Mouse (Mus musculus) cerebral cortex, adult 2 months (tissue): ENCODE data around the gene Btbd9.

Experiments
- WGBS: fragments of 180-500 bp; shearing (Covaris S2); methylation state at CpG from one replicate; pipeline ENCODE4 v1.1.7; 2018; 5-methylcytosine and 5-hydroxymethylcytosine counted together

Gene Btbd9

DNA sequence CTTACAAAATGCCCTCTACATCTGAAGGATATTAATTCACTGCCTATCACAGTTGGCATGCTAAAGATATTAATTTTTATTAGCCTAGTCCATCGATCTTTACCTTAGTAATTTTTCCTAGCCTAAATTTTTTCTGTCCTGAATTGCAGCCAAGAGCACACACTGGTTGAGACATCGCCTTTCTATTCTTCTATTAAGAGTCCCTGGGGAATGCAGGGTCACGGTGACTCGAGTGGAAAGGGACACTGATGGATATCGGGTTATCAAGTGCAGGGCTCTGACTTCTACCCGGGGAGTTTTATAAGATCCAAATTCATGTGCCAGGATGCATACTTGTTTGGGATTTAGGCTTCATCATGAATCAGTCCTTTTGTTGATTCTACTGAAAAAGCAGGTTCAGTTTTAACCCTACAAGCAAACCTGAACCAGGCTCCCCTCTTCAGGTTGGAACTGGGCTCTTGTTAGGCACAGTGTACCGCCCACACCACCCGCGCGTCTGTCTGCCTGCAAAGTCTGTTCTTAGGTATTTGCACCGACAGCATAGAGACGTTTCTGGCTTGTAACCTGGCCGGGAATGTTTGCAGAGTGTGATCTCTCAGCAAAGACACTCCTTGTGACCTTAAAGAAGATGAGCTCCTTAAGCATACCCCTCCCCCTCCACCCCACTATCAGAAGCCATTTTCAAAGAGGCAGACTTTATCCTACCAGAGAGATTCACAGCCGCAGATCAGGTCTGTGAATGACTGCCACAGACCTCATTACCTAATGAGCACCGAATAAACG is 297.5 kb downstream of the Btbd9 start:
- 45% methylated on average over 16 of the region's 16 CpGs for WGBS

GRCm38 (mm10) chr17:30276477-30276876 is 299.8 kb downstream of the Btbd9 start:
- WGBS, result 96% methylated on average over 4 of the region's 4 CpGs

DNA sequence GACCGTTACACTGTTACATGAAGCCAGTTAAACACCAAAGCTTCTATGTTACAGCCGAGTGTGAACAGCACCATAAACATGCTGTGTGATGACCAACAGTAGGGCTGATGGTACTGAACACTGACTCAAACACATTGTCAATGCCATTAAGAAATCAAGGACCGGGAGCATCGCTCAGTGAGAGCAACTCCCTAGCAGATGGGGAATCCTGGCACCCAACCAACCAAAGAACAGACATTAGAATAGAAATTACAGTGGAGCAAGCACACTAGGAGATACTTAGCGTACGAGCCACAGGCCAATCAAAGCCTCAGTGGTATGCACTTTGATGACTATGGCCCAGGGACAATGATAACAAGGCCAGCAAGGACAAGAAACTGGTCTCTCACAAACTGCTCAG is 303.5 kb downstream of the Btbd9 start:
- WGBS, result 55% methylated on average over 6 of the region's 6 CpGs

DNA sequence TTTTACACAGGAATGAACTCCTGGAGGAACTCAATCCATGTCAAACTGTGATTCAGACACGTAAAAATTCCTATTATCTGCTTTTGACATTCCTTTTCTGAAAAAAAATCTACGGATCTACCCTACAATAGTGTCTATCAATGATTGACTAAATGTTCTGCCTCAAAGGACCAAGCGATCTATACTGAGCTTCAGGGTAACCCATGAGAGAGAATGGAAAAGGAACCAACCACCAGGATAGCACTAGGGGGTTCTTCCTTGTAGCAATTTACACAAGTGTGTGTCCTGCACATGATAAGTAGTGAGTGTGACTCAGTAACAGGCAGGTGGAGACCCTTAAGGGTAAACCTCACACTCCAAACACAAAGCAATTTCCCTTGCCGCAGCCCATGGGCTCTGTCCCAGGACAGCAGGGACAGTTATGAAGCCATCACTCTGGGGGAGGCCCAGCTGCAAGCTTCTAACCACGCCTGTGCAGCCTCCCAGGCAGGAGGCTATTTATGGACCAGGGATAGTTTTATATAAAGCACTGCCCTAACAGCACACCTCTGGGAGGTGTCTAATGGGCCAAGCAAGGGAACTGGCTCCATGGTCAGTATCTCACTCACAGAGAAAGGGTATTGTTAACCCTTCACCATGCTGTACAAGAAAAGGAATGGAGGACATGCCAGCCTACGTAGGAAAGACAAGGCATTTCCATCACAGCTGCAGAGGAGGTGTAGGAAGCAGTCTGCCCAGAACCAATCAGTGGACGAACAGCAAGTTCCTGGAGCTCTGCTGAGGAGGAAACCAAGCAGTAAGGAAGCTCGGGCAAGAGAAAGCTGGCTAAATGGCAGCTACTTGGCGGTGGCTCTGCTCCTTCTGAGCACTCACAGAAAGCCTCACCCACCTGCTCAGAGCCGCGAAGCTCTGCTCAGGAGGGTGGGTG is 306.9 kb downstream of the Btbd9 start:
- 56% methylated on average over 11 of the region's 11 CpGs for WGBS

DNA sequence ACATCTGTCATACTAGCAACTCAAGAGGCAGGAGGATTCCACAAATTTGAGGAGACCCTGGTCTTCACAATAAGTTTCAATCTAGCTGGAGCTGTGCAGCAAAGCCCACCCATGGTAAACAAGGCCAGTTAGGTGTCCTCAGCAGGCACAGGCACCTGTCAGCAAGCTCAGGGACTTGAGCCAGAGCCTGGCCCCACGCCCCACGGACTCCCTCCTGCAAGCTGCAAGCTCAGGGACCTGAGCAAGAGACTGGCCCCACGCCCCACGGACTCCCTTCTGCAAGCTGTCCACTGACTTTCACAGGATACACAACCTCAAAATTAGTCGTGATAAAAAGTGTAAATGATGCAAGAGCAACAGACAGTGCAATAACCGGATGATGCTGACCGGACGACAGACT is 307.8 kb downstream of the Btbd9 start:
- 96% methylated on average over 8 of the region's 8 CpGs for WGBS

DNA sequence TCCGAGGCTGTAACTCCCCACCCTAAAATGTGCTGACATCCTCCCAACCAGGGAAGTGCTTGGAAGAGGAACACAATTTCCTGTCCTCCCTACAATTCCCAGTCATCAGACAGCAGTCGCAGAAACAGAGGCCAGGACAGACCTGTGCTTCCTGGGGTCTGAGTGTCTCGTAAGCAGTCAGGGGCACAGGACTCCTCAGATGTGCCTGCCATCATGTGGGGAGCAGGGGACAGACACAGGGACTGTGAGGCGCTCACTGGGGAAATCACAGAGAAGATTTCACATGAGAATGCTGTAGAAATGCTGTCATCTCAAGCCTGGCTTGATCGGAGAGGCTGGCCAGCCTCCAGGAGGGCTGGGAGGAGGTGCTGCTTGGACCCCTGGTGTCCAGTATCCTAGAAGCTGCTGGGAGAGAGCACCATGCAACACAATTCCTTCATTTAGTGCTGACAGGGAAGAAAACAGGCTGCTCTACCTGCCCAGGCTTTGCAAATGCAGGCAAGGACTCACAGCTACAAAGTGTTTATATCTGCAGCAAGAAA is 308.8 kb downstream of the Btbd9 start:
- WGBS, result 84% methylated on average over 5 of the region's 5 CpGs

DNA sequence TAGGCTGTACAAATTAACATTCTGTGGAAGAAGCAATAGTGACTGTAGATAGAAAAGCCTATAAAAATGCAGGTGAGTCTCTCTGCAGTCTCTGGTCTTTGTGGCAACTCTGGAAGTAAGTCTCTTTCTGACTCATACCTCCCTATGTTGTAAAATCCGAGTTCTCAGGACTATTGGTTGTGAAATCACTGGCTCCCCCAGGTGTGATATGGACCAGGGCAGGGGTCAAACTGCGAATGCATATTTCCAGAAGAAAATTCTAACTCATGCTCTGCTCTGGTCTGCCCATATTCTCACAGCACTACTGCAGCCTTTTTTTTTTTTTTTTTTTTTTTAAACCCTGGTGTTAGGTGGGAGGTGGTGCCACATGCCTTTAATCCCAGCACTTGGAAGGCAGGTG is 312.8 kb downstream of the Btbd9 start:
- WGBS, result 77% methylated on average over 2 of the region's 2 CpGs

GRCm38 (mm10) chr17:30262943-30263342 is 313.3 kb downstream of the Btbd9 start:
- WGBS, result 84% methylated on average over 6 of the region's 6 CpGs

DNA sequence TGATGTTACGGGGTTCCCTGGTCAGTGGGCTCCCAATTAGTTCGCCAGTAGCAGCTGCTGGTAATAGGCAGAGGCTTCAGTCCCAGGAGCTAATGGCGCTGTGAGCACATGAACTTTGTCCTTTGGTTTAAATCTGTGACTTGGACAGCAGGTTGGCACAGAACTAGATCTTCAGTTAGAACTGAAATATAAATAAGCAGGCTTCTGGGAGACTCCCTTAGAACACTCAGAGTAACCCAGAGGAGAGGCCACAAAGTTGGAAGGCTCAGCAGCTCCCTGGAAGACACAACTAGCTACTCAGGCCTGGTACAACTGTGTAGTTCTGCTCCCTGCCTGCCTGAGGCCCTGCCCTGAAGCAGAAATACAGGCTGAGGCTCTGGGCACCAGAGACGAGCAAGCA is 313.8 kb downstream of the Btbd9 start:
- 92% methylated on average over 4 of the region's 4 CpGs for WGBS

DNA sequence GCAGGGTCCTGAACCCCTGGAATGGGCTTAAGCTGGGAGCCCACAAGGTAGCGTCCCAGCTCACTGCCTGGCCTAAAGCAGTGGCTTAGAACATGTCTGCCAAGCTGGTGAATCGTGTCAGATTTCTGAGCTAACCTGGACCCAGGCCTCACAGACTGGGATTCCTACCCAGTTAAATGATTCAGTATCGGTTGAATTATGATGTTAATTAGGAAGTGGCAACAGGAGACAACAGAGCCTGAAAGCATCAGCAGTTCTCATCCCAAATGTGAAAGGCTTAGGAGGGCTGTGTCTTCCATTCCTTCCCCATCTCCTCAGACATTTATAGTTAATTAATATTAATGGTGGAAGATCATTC is 314.3 kb downstream of the Btbd9 start:
- WGBS, result 85% methylated on average over 3 of the region's 3 CpGs

- 65% methylated on average over 10 of the region's 10 CpGs for WGBS
Observed at GRCm38 (mm10) chr17:30261307-30261982, 314.8 kb downstream of the Btbd9 start.

DNA sequence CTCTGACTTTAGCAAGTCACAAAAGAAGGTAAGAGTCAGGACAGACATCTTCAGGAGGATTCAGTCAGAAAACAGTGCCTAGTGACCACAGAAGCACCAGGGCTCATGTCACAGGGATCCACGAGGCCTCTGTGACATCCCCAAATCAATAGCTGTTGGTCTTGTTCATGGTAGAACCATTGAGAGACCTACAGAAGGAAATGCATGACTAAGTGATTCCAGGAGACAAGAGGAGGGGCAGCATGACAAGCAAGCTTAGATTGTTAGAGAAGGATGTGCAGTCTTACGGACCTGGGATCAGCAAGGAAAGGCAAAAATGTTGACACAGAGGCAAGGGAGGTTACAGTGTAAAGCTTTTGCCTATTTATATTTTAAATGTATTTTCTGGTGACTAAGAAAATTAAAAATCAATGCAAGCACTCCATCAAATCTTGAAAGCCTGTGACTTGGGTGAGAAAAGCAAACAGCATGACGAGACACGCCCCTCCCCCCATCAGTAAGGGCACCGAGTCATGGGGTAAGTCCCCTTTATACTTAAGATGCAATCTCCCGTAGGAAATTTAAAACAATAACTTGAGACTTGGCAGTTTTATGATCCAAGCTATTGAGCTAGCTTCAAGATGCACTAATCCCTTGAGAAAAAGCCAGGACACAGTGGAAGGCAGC is 315.5 kb downstream of the Btbd9 start:
- 79% methylated on average over 6 of the region's 6 CpGs for WGBS

- 74% methylated on average over 6 of the region's 6 CpGs for WGBS
Observed at GRCm38 (mm10) chr17:30259938-30260337, 316.4 kb downstream of the Btbd9 start.

DNA sequence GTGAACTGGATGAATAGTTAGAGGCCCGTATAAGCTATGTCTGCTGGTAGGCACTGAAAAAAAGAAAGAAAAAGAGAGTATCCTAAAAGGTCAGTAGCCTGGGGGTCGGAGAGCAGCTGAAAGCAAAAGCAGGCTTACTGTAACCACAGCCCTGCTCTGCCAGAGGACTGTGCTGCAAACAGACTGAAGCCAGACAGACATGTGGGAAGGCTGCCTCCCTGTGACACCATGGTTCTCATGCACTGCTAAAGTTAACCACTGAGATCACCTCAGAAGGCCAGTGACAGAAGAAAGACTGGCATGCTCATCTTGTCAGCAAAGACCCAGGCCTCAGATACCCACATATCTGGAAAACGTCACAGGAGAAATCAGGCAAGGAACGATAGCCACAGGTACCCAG is 317.8 kb downstream of the Btbd9 start:
- 77% methylated on average over 4 of the region's 4 CpGs for WGBS

DNA sequence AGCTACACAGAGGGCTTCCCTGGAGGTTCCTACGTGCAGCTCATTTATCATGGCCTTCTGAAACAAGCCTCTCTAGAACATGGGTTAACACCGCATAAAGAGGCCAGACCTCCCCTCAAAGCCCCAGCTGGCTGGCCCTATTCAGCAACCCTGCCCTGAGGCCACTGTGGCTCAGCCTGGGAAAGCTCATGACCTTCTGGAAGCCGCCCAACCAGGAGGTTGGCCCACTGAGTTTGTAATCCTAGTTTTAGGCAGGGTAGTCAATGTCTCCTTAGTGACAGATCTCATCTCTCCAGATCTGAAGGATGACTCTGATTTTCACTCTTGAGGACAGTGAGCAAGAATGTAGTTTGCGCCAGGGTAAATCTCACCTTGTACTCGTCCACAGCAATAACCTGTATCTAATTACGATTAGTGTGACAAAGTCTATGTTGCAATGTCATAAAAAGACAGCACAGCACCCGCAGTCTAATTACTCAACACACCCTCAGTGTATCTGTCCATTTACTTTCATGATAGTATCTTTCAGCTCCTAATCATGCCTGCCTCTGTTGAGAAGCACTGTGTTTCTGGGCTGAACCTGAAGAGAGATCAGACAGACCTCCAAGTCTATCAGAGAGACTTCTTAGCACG is 320.2 kb downstream of the Btbd9 start:
- 88% methylated on average over 8 of the region's 8 CpGs for WGBS

GRCm38 (mm10) chr17:30253924-30254323 is 322.4 kb downstream of the Btbd9 start:
- 80% methylated on average over 7 of the region's 7 CpGs for WGBS

GRCm38 (mm10) chr17:30253028-30253427 is 323.3 kb downstream of the Btbd9 start:
- 97% methylated on average over 5 of the region's 5 CpGs for WGBS

GRCm38 (mm10) chr17:30245308-30245706 is 331.0 kb downstream of the Btbd9 start:
- 86% methylated on average over 10 of the region's 10 CpGs for WGBS

DNA sequence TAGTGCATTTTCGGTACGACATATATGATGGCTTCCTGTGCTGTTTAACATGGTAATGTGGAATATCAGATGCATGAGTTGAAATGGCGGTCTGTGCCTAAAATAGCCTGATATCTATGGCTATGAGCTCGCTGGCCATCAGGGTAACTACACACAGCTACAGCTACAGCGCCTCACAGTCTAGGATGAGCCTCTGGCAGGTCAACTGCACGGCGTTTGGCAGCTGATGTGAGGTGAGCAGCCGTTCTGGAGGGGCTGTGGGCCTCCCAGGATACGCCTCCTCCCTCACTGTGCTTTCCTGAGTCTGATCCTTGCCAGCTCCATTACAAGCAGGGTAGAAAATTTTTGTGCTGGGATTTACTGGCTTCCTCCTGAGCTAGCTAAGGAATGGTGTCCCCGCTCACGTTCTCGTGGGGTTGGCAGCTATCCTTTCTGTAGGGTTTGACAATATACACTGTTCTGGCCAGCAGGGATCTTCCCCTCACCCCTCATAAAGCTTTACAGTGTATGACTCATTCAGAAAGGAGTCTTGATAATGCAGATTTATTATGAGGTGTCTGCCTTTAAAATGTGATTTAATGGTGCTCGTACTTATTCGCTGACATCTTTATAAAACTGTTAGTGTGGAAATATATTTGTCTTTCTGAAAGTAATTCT is 331.5 kb downstream of the Btbd9 start:
- 67% methylated on average over 14 of the region's 14 CpGs for WGBS

- WGBS, result 88% methylated on average over 7 of the region's 7 CpGs
Observed at GRCm38 (mm10) chr17:30243540-30243939, 332.7 kb downstream of the Btbd9 start.

DNA sequence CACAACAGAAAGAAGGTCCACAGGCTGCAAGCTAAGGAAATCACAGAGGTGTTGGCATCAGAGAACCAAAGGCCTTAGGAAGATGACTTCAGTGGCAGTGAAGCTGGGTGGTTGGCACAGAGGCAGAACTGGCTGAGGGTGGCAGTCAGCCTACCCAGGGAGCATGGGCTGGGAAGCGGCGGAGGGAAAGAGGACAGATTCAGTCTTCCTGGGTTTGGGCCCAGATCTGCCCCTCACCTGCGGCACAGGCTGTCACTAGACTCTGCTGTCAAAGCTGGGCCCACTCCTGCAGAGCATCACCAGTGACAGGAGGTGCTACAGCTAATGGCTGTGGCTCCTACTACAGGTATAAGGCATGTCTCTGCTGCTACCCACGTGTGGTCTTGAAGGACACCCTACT is 333.6 kb downstream of the Btbd9 start:
- WGBS, result 87% methylated on average over 4 of the region's 4 CpGs
